Mouse (Mus musculus) spleen, adult 12 weeks (tissue): Measurements from ENCODE around the gene Lrch1.
A peak's percentile ranks its signal among the peaks of the same experiment; 100 is the strongest.

Experiments used
- DNase-seq: peaks from one replicate; pipeline ENCODE4 v3.0.0; 2022; ENCODE audit warnings: low spot score

Gene Lrch1

DNA sequence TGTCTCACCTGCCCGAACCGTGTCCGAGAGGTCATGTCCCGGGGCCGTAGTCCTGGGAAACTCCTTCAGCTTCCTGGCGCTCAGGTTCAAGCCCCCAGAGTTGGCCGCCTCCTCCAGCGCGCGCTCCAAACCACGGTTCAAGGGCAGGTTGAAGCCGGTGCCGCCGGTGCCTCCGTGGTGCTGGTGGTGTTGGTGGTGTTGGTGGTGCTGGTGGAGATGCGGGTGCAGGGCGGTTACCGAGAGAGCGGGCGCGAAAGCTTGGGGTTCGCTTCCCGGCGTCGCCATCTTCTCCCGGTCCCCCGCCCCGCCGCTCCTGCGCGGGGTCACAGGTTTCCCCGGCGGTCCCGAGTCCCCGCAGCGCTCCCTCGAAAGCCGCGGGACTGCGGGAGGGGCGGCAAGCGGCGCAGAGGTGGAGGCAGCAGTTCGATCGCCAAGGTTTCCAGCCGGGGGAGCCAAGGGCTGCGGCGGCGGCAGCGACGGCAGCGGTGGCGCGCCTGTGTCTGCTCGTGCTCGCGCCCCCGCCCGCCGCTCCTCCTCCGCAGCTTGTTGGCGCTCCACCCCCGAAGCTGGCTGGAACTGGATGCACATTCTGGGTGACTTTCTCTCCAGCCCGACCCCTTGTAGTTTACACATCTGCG, at the start of gene Lrch1:
TSS of gene Lrch1 (minus strand) at position 501 of the 638 bp plus-strand sequence.
- peak; percentile 70 for DNase-seq

DNA sequence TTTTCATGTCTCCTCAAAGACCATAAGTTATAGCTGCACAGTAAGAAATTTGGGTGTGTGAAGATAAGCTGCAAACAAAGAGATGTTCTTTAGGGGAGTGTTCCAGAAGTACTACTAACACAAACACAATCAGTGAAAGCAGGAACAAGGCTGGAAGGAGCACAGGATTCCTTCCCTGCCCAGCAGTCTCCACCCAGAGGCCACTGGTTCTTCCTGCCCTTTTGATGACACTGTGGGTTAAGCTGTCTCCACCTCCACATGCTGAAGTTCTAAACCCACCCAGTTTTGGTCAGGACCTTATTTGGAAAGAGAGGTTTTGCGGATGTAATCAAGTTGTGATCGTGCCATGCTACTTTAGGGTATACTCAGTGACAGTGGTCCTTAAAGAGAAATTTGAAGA, 49.4 kb upstream of the Lrch1 start:
- DNase-seq: no peak

DNA sequence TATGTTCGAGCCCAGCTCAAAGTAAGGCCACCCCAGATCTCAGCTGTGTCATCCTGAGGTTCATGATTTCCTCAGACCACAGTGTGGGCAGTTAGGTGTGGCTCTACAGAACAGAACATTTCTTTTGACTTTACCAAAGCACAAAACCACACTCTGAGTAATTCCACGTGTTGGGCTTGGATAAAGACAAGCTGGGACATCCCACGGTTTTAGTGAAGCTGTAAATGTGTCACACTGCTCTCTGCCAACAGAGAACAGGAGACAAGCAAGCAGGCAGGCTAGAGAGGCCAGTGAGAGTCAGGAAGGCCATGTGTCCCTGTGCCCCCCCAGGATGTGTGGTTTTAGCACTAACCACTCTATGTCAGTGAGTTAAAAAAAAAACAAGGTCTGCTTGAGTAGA, 48.9 kb upstream of the Lrch1 start:
- no peak for DNase-seq

DNA sequence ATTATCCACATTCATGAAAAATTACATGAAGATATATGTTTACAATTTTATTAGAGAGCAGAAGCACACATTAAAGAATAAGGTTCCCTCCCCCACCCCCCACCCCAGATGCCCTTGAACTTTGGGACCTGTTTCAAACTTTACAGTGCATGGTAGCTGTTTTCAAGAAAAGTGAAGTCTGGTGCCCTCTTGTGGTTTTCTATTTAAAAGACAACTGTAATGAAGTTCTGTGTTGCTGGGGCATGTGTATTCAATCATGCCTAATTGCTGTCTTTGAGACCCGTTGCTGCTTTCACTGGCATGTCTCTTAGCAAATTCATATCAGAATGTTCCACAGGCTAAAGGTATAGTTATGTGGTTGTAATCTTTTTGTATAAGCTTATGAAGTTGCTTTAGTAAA, 42.8 kb upstream of the Lrch1 start:
- no peak for DNase-seq

DNA sequence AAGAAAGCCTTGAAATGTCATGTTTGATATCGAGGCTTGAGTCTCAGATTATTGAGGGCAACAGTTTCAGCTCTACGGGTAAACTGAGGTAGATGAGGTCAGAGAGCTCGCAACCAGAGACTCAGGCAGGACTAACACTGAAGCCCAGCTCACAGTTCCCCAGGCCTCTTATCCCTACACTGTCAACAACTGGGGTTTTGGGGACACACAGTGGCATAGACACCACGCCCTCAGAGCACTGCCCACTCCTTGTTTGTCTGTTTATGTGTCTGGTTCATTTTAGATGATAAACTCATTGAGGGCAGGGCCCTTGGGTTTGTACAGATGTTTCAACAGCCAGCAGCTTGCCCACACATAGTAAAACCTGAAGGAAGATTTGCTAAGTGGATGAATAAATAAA, 42.2 kb upstream of the Lrch1 start:
- DNase-seq: no peak

DNA sequence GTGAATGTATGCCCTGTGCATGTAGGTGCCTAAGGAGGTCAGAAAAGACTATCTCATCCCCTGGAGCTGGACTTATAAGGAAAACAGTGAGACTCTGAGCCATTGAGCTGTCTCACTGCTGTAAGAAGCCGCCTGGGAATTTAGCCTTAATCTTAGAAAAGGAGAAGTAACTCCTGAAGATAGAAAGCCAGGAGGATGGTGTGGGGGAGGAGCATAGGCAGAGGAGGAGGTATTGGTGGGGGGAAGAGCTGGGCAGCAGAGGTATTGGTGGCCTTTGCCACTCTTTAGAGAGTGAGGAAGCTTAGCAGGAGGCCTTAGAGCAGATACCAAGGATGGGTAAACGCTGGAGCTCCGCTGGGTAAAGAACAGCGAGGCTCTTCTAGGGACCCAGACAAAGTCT, 41.6 kb upstream of the Lrch1 start:
- DNase-seq: no peak

DNA sequence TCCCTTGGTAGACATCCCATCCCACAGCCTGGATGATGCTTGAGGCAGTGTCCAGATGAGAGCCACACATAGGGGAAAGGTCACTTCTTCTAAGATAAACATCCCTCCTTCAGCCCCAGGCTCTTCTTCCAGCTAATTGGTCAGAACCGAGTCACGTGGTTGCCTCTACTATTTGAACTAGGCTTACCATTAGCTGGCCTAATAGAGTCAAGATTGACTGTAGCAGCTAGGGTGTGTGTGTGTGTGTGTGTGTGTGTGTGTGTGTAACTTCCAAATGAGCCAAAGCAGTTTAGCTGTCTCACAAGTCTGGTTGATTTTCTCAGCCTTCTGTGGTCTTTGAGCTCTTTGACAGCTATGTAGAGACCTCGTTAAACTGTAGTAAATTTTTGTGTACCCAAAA, 38.9 kb upstream of the Lrch1 start:
- no peak for DNase-seq

DNA sequence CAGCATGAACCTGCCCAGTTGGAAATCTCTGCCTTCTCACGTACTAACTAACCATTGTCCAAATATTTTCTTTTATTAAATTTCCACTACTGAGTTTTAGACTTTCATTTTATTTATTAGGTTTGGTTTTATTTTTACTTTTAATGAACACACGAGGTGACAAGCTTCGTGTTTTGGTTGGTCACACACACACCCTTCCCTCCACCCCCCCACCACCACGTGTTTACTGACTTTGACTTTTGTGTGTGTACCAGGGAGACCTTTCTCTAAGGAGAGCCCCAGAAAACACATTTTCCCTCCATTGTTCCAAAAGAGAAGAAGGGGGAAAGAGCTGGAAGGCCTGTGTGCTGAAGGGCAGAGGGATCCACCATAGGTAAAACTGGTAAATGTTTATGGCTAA, 38.0 kb upstream of the Lrch1 start:
- no peak for DNase-seq

DNA sequence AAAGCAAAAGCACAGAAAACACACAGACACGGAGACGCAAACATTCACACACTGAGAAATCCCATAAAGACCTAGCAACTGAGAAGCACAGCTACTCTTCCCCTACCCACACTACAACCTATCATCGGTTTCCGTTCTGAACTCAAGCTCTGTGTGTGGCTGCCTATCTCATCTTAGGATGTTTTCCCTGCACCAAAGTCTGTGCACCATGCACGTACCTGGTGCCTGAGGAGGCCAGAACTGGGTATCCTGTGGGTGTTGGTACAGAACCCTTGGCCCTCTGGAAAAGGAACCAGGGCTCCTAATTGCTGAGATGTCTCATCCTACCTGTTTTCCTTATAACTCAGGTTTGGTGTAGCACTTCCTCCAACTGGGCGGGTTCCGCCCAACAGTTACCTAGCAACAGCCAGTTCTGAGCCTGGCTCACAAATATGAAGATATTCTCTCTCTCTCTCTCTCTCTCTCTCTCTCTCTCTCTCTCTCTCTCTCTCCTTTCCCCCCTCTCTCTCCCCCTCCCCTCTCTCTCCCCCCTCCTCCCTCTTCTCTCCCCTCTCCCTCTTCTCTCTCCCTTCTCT, 37.2 kb upstream of the Lrch1 start:
- peak; percentile 8 for DNase-seq

DNA sequence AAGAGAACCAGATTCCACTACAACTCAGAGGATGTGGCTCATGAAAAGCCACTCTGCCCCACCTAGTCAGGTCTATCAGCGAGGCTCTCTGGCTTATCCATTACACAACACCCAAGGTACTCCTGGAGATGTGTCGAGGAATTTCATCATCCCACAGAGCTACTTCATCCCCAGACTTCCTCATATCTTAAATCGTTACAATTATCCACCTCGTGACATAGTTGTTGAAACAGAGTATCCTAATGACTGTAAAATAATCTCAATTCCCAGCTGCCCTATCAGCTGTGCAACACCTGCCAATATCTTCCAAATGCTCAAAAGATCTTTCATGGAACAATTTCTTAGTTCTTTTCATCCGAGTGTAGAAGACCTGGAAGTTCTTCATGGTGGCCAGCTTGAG, 35.4 kb upstream of the Lrch1 start:
- DNase-seq: no peak

DNA sequence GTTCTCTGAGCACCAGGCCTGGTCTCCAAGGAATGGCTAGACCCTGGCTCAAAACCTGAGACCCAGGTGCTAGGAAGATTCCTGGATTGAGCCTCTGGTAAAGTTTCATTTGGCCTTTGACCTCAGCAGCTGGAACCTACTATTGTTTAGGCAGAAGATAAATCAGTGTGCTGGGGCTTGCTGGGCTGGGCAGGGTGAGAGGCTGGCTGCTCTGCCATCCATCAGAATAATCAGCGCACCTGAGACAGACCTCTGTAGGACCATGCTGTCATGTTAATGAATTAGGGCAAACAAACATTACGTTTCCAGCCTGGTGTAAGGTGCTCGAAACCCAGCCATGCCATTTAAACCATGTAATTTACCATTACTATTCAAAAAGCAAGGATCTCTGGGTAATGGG, 33.3 kb upstream of the Lrch1 start:
- DNase-seq: no peak

DNA sequence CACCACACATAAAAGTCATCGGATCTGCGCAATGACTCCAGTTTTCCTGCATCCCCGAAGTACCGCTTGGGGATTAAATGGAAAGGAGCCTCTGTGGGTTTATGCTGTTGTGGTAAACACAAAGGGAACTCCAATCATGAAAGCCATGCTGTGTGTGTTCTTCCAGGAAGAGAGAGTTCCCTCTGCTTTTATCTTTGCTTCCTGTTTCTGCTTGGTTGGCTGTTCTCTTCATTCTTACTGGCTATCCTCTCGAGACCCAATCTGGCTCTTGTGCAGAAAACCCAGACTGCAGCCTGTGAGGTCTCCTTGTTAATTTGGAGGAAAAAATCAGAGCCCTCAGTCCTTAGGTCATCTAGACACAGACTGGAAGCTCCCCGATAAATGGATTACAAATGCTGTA, 29.3 kb upstream of the Lrch1 start:
- no peak for DNase-seq

DNA sequence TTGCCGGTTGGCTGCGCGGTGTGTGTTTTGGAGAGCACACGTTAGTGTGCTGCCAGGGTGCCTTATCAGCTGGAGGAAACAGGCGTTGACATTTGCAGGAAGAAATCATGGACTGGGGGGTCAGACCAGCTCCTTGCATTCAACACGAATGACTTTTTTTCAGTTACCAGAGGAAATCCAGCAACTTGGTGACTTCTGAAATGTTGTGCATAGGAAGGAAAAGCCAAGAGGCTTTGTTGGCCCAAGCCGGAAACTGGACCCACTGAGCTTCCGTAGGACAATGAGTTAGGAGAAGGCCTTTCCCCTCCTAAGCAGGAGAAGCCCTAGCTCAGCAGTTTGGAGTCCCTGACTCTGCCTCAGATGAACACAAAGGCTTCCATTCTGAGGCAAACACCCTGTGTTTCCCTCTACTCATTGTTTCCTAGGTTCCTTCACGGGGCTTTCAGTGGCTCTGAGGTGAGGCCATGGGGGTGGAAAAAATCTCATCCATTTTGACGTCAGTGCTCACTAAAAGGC, 26.5 kb upstream of the Lrch1 start:
- no peak for DNase-seq

DNA sequence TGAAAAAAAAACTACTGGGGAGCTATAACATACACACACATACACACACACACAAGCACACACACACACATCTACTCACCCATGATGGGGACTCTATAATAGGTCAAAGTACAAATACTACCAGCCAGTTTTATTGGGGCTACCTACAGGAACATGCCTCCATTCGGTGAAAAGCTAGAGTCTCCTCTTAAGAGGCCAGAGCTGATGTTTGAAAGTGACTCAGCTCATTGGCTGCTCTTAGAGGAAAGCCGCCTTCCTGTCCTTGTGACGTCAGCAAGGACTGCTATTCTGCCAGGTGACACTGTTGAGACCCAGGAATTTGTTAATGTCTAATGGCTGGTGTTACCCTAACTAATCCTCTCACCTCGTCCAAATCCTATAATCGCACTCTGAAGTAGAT, 25.0 kb upstream of the Lrch1 start:
- no peak for DNase-seq

DNA sequence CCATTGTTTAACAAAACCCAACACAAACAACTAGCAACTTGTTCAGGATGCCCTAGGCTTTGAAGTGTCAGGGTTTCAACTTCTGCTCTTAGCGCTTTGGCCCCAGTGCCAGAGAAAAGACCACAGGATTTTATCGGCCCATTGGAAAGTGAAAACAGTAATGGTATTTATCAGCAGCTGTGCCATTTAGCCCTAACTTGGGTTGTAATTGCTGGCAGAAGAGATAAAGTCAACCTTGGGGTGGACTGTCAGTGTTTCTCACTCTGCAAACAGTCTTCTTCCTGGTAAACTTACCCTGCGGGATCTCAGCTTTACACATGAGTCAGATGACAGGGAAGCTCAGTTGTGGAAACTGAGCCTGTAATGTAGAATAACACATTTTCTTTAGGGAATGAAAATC, 24.5 kb upstream of the Lrch1 start:
- DNase-seq: no peak

DNA sequence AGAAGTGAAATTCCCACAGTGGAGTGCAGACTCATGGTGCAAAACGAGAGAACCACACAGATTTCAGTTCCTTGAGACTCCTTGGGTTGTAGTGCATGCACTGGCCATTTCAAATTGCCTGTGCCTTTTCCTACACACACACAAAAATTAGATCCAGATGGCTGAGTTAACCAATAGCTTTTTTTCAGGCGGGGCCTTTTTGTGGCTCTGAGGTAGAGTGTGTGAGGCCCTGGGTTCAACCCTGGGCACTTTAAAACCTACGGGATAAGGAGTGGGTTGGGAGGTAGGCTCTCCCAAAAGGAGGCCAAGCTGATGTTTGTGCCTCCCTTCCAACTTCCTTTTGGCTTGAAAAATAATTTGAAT, 15.7 kb upstream of the Lrch1 start:
- DNase-seq: no peak

DNA sequence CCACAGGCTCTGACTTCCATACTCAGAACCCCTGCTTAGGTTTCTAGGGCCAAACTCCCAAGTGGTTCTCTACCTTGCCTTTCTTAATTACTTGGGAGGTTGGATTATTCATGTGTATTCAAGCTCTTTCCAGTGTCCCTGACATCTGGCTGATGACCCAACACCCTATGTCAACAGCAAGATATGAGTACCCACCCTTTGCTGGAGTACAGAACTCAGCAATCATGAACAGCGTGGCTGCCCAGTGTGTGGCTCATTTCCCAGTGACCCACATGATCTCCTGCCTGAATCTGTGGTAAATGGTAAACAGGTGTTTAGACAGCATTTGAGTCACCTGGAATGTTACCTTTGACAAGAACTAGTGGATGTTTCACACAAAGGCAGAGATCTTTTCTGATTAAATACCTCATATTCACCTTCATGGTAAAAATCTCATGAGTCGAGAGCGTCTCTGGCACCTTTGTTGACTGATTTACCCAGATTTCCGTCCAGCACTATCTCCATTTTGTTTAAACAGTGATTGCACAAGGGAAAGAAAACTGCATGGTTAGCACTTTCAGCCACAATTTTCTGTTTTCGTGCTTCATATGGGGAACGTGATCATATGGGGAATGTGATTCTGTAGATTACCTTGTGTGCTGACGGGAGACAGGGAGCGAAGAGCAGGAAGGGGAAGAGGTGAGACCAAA, 15.2 kb upstream of the Lrch1 start:
- DNase-seq: no peak

DNA sequence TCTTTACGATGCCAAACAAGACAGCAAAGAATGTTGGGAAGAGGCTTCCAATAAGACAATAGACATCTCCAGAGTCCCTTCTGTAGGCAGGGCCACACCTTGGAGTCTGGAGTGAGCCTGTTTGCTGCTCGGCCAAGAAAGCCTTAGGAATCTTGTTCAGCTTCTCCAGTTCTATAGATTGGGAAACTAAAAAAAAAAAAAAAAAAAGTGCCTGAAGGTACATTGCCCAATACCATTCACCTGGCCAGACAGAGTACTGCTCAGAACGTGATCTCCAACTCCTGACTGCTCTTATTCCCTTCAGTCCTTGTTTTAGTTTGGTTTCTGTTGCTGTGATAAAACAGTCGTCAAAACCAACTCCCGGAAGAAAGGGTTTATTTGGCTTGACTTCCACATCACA, 12.9 kb upstream of the Lrch1 start:
- DNase-seq: no peak

DNA sequence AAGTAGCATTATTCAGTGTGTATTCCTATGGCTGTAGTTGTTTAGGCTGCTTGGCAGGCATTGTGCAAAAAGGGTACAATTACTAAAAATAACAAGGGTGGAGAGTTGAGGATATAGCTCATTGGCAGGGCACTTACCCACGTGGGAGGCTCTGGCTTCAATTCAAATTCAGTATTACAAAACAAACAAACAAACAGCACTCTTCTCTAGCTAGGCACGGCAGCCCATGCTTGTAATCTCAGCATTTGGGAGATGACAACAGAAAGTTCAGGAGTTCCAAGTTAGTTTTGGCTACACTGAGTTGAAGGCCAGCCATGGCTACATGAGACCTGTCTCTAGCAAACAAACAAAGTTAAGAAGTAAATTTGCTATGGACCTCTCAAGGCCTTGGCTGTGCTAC, 9.0 kb upstream of the Lrch1 start:
- DNase-seq: no peak

DNA sequence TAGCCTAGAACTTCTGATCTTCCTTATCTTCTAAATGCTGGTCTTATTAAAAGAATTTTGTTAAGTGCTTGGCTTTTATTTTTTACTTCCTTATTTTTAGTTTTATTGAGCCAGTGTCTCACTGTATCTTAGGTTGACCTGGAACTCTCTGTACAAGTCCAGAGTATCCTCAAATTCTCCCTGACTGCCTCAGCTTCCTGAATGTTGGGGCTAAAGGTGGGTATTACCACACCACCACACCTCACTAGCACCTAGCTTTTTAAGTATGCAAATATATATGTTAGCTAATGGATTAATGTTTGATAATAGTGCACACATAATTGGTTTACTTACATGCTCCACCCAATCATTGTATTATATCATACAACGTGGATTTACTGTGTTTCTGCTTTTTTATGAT, 8.6 kb upstream of the Lrch1 start:
- DNase-seq: no peak

DNA sequence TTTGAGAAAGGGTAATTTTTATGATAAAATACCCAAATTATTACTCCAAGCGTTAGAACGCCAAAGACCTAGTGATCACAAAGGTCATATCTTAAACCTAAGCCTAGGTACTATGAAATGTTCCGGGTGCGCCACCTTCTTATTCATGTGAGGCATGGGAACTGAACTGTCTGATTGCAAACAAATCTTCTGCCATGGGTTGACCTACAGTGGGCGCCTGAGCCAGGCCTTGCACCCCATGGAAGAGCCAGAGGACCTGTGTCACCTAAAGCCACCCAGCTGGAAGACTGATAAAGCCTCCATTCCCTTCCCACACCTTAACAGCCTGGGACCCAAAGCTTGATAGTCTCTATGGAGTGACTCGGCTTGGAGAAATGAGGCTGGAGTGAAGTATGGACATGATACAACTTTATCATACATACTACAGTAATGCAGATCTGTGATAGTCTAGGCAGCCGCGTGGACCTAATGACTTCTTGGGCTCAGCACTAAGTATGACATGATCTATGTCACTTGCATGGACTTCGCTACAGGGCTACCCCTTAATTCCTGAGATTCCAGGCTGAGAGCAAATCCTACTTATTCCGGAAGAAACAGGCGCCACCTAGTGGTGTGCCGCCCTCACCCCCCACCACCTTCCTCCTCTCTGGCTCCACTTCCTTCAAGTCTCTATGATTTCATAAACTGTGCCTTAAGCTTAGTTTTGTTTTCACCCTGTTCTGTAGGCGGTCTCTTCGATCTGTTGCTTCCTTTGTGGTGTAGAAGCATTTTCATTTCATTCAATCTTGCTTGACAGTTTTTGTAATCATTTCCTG, 957 bp upstream of the Lrch1 start:
- no peak for DNase-seq

DNA sequence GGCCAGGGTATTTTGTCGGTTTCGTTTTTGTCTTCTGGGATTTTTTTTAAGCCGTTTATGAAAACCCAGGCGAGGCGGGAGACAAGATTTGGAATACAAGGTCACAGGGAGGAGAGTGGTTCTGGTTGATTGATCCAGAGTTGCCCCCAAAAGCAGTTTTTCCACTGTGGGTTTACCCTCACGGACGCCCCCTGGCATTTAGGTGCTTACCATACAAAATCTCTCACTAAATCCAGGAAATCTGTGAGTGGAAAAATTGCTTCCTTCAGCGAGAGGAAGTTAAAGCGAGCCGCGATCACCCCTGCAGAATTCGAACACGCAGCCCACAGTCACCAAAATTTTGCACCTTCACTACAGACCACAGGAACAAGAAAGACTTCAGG, 329 bp upstream of the Lrch1 start:
- no peak for DNase-seq
